Mouse (Mus musculus): ENCODE results near the gene Cryba1. TPM values are rescaled to one million over a fixed set of nuclear protein-coding genes. Genes with fewer than 3 reads are reported as not detected.
"Not testable (repeated sequence)": the region's sequence is repeated elsewhere in the genome, so short reads cannot be mapped to it uniquely, and the experiment has no call there.

Gene Cryba1
- polyA plus RNA-seq, 1 experiment from 2014 or later, result not detected

GRCm38 (mm10) chr11:77753469-77753868 is 28.4 kb upstream of the Cryba1 start:
- H3K4me2 ChIP-seq, result no peak overlapping the region
- H3K9ac ChIP-seq, result no peak overlapping the region
- H3K9me3 ChIP-seq, result no peaks in the 10 kb centered on the region

GRCm38 (mm10) chr11:77752525-77752924 is 27.4 kb upstream of the Cryba1 start:
- Histone ChIP-seq H3K27ac (no peak overlapping the region), H3K9ac (no peak overlapping the region), H3K27me3 (no peaks in the 10 kb centered on the region), H3K4me3 (no peak overlapping the region), H3K4me2 (no peak overlapping the region), H3K4me1 (no peaks in the 10 kb centered on the region), H3K9me3 (no peaks in the 10 kb centered on the region), H3K36me3 (no peaks in the 10 kb centered on the region)
- ATAC-seq (ENCODE audit: insufficient number of reproducible peaks, low FRiP score, low TSS enrichment, low read depth), result no peak
- 74% methylated on average over 5 of the region's 5 CpGs for WGBS

More at GRCm38 (mm10) chr11:77753469-77753868, 28.4 kb upstream of the Cryba1 start:
- Histone ChIP-seq H3K4me3 (no peak overlapping the region), H3K27ac (no peak overlapping the region), H3K4me1 (no peaks in the 10 kb centered on the region), H3K27me3 (no peaks in the 10 kb centered on the region), H3K36me3 (no peaks in the 10 kb centered on the region)
- no peak for ATAC-seq (ENCODE audit: insufficient number of reproducible peaks, low FRiP score, low TSS enrichment, low read depth)
- 67% methylated on average over 3 of the region's 3 CpGs for WGBS

DNA sequence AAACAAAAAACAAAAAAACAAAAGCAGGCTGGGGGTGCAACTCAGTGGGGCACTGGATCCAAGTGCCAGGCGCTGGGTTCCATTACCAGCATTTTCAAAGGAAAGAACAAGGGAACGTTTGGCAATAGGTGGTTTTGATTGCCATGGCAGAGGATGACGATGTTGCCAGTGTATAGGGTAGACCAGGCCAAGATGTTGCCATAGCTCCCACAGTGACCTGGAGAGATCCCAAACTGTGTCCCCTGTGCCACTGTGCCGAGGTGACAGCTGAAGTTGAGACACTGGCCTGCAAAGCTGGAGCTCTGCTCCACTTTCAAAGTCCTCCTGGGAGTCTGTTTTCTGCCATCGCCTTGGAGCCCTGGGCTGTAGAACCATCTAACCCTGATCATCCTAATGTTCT is 23.9 kb upstream of the Cryba1 start:
- no peaks in the 10 kb centered on the region for H3K27me3 ChIP-seq
- 84% methylated on average over 5 of the region's 5 CpGs for WGBS
- no peaks in the 10 kb centered on the region for H3K4me1 ChIP-seq
- H3K4me2 ChIP-seq, result no peak overlapping the region
- H3K9ac ChIP-seq, result no peak overlapping the region
- H3K36me3 ChIP-seq, result no peaks in the 10 kb centered on the region
- no peak overlapping the region for H3K27ac ChIP-seq
- no peak for ATAC-seq (ENCODE audit: insufficient number of reproducible peaks, low FRiP score, low TSS enrichment, low read depth)
- H3K9me3 ChIP-seq, result no peaks in the 10 kb centered on the region
- no peak overlapping the region for H3K4me3 ChIP-seq

GRCm38 (mm10) chr11:77747103-77747502 is 22.0 kb upstream of the Cryba1 start:
- H3K4me2 ChIP-seq; H3K27me3 ChIP-seq; H3K4me1 ChIP-seq; ATAC-seq (ENCODE audit: insufficient number of reproducible peaks, low FRiP score, low TSS enrichment, low read depth); H3K9me3 ChIP-seq; H3K27ac ChIP-seq; H3K9ac ChIP-seq; H3K36me3 ChIP-seq; H3K4me3 ChIP-seq: not testable (repeated sequence)
- 93% methylated on average over 14 of the region's 15 CpGs for WGBS

DNA sequence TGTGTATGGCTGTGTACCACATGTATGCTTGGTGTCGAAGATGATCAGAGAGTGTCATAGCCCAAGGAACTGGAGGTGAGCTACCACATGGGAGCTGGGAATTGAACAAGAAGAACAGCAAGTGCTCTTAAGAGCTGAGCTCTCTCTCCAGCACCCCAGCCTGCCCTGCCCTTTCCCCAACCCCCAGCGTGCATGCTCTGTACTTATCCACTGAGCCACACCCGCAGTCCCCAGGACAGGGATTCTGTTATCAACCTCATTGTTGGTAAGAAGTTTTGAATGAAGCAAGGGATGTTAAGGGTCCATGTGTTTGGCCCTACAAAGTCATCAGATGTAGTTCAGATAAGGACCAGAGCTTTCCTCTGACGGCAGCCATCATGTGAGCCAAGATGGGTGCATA is 21.6 kb upstream of the Cryba1 start:
- 83% methylated on average over 4 of the region's 4 CpGs for WGBS
- no peaks in the 10 kb centered on the region for H3K36me3 ChIP-seq
- ATAC-seq (ENCODE audit: insufficient number of reproducible peaks, low FRiP score, low TSS enrichment, low read depth), result no peak

DNA sequence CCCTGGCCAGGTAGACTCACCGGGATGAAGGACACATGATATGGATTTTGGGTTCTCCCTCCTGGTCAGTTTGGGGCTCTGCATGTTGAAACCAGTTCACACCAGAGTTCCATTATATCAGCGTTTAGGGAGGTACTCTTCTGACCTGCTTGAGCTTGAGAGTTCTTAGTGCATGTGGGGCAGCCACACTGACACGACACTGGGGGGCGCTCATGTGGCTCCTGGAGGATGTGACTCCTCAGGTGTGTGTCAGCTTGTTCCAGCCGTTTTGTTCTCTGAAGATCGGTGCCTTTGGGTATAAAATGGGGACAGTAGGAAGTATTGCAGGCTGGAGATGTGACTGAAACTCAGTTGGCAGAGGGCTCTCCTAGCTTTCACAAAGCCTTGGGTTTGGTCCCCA is 18.9 kb upstream of the Cryba1 start:
- no peaks in the 10 kb centered on the region for H3K36me3 ChIP-seq
- WGBS, result 35% methylated on average over 6 of the region's 6 CpGs
- ATAC-seq (ENCODE audit: insufficient number of reproducible peaks, low FRiP score, low TSS enrichment, low read depth), result no peak

More for the DNA sequence above, 21.6 kb upstream of the Cryba1 start:
- no peaks in the 10 kb centered on the region for H3K27me3 ChIP-seq
- no peak overlapping the region for H3K9ac ChIP-seq
- no peaks in the 10 kb centered on the region for H3K4me1 ChIP-seq
- no peak overlapping the region for H3K27ac ChIP-seq
- no peaks in the 10 kb centered on the region for H3K9me3 ChIP-seq
- H3K4me3 ChIP-seq, result no peak overlapping the region
- no peak overlapping the region for H3K4me2 ChIP-seq

DNA sequence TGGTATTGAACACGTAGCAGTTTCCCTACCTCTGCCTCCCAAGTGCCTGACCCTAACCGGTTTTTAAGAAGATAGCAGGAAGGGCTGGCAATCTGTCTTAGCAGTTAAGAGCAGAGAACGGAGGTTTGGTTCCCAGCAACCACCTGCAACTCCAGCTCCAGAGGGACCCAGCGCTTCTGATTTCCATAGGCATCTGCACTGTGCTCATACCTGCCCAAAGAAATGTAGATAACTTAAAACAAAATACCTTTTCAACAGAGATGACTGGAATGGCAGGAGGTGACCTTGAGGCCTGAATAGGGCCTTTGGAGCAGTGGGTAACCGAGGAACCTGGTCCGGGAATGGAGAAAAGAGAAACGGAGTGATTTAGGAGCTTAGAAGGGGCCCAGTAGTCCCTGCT is 13.5 kb upstream of the Cryba1 start:
- no peaks in the 10 kb centered on the region for H3K27me3 ChIP-seq
- H3K27ac ChIP-seq, result no peak overlapping the region
- H3K9ac ChIP-seq, result no peak overlapping the region
- no peak for ATAC-seq (ENCODE audit: insufficient number of reproducible peaks, low FRiP score, low TSS enrichment, low read depth)
- 55% methylated on average over 7 of the region's 7 CpGs for WGBS
- no peak overlapping the region for H3K4me2 ChIP-seq
- H3K4me1 ChIP-seq, result no peaks in the 10 kb centered on the region
- no peak overlapping the region for H3K4me3 ChIP-seq
- H3K9me3 ChIP-seq, result no peaks in the 10 kb centered on the region
- no peaks in the 10 kb centered on the region for H3K36me3 ChIP-seq

More for the DNA sequence above, 18.9 kb upstream of the Cryba1 start:
- H3K9me3 ChIP-seq, result no peaks in the 10 kb centered on the region
- H3K9ac ChIP-seq, result no peak overlapping the region
- no peaks in the 10 kb centered on the region for H3K27me3 ChIP-seq
- no peak overlapping the region for H3K4me3 ChIP-seq
- no peaks in the 10 kb centered on the region for H3K4me1 ChIP-seq
- no peak overlapping the region for H3K27ac ChIP-seq
- no peak overlapping the region for H3K4me2 ChIP-seq

- Histone ChIP-seq H3K27me3 (no peaks in the 10 kb centered on the region), H3K36me3 (no peaks in the 10 kb centered on the region), H3K4me2 (no peak overlapping the region), H3K4me1 (no peaks in the 10 kb centered on the region), H3K9me3 (no peaks in the 10 kb centered on the region), H3K27ac (no peak overlapping the region), H3K4me3 (no peak overlapping the region), H3K9ac (no peak overlapping the region)
- under 1% methylated on average over 6 of the region's 6 CpGs for WGBS
- ATAC-seq (ENCODE audit: insufficient number of reproducible peaks, low FRiP score, low TSS enrichment, low read depth), result no peak
Measured at GRCm38 (mm10) chr11:77737289-77737688, 12.2 kb upstream of the Cryba1 start.

GRCm38 (mm10) chr11:77728587-77728986 is 3.5 kb upstream of the Cryba1 start:
- Histone ChIP-seq H3K4me1 (no peaks in the 10 kb centered on the region), H3K4me3 (no peak overlapping the region), H3K9me3 (no peaks in the 10 kb centered on the region), H3K9ac (no peak overlapping the region), H3K36me3 (no peaks in the 10 kb centered on the region), H3K4me2 (no peak overlapping the region), H3K27me3 (no peaks in the 10 kb centered on the region), H3K27ac (no peak overlapping the region)
- 60% methylated on average over 2 of the region's 2 CpGs for WGBS
- ATAC-seq (ENCODE audit: insufficient number of reproducible peaks, low FRiP score, low TSS enrichment, low read depth), result no peak

- H3K4me2 ChIP-seq, result no peak overlapping the region
- H3K4me3 ChIP-seq, result no peak overlapping the region
- no peaks in the 10 kb centered on the region for H3K36me3 ChIP-seq
- 78% methylated on average over 7 of the region's 7 CpGs for WGBS
- H3K9ac ChIP-seq, result no peak overlapping the region
- ATAC-seq (ENCODE audit: insufficient number of reproducible peaks, low FRiP score, low TSS enrichment, low read depth), result no peak
- H3K9me3 ChIP-seq, result no peaks in the 10 kb centered on the region
- H3K27ac ChIP-seq, result no peak overlapping the region
- H3K27me3 ChIP-seq, result no peaks in the 10 kb centered on the region
- H3K4me1 ChIP-seq, result no peaks in the 10 kb centered on the region
Measured at GRCm38 (mm10) chr11:77724766-77725165, 317 bp downstream of the Cryba1 start.

DNA sequence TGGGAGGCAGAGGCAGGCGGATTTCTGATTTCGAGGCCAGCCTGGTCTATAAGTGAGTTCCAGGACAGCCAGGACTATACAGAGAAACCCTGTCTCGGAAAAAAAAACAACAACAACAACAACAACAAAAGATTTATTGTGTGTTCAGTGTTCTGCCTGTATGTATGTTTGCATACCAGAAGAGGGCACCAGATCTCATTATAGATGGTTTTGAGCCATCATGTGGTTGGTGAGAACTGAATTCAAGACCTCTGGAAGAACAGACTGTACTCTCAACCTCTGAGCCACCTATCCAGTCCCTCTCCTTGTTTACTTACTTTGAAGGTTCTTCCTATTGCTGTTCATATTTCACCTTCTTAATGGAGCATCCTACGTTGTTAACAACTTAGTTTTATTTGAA is 3.7 kb downstream of the Cryba1 start:
- no peaks in the 10 kb centered on the region for H3K9me3 ChIP-seq
- no peaks in the 10 kb centered on the region for H3K27me3 ChIP-seq
- no peak overlapping the region for H3K4me2 ChIP-seq
- H3K4me3 ChIP-seq, result no peak overlapping the region
- no peak for ATAC-seq (ENCODE audit: insufficient number of reproducible peaks, low FRiP score, low TSS enrichment, low read depth)
- H3K36me3 ChIP-seq, result 0 out of 2 replicates have a peak, but pooled peaks cover 3% of the 10 kb centered on the region
- no peak overlapping the region for H3K27ac ChIP-seq
- no peaks in the 10 kb centered on the region for H3K4me1 ChIP-seq
- H3K9ac ChIP-seq, result no peak overlapping the region
- WGBS, result 92% methylated on average over 4 of the region's 4 CpGs

- H3K4me3 ChIP-seq, result no peak overlapping the region
Measured at GRCm38 (mm10) chr11:77719055-77719454, 6.0 kb downstream of the Cryba1 start.

GRCm38 (mm10) chr11:77713736-77714135 is 11.3 kb downstream of the Cryba1 start:
- no peak overlapping the region for H3K27ac ChIP-seq
- H3K9me3 ChIP-seq, result no peaks in the 10 kb centered on the region
- WGBS, result 93% methylated on average over 3 of the region's 3 CpGs
- H3K4me3 ChIP-seq, result no peak overlapping the region
- no peaks in the 10 kb centered on the region for H3K27me3 ChIP-seq
- ATAC-seq (ENCODE audit: insufficient number of reproducible peaks, low FRiP score, low TSS enrichment, low read depth), result no peak
- no peak overlapping the region for H3K4me2 ChIP-seq
- H3K9ac ChIP-seq, result no peak overlapping the region
- no peaks in the 10 kb centered on the region for H3K4me1 ChIP-seq
- H3K36me3 ChIP-seq, result peaks cover 21% of the 10 kb centered on the region

More at GRCm38 (mm10) chr11:77719055-77719454, 6.0 kb downstream of the Cryba1 start:
- WGBS, result 97% methylated on average over 2 of the region's 2 CpGs
- no peak overlapping the region for H3K4me2 ChIP-seq
- ATAC-seq (ENCODE audit: insufficient number of reproducible peaks, low FRiP score, low TSS enrichment, low read depth), result no peak
- H3K27ac ChIP-seq, result no peak overlapping the region
- H3K27me3 ChIP-seq, result no peaks in the 10 kb centered on the region
- no peaks in the 10 kb centered on the region for H3K9me3 ChIP-seq
- no peak overlapping the region for H3K9ac ChIP-seq
- H3K36me3 ChIP-seq, result 0 out of 2 replicates have a peak, but pooled peaks cover 5% of the 10 kb centered on the region
- no peaks in the 10 kb centered on the region for H3K4me1 ChIP-seq
